In the genomic region with DNA sequence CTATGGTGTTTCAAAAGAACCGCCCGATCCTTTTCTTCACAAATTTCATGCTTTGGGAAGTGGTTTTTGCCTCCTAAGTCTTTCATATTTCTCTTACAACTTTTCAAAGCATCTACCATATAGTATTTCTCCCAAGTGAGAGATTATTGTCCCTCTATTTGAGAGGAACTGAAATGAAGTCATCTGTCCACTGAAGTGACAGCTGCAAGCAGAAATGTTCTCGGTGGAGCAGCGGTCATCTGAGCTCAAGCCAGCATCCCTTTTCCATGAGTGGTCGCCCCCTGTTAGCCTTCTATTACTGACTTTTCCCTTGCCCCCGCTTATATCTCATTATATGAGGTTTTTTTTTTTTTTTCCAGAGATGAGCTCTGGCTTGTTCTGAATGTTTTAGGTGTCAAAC, we compare ENCODE assay signal across 24 mouse cellular contexts. TPM values are rescaled to one million over a fixed set of nuclear protein-coding genes. Genes with fewer than 3 reads are reported as not detected.
DNase-seq lines count a peak whose midpoint lies in the region; ATAC-seq and TF ChIP-seq lines count a peak whose summit lies in the region.
"Had no signal": no experiment of that assay in that cellular context is flagged by ENCODE, and none has a peak within 500 bp of the region (broad histone marks: within the 10 kb centered on the region; RNA-seq: fewer than 3 reads in every experiment).

No protein-coding gene starts in this region.

- intact Hi-C loops in heart, adult 2 months (cut with DNase I): no loop called here
- intact Hi-C loops in heart, postnatal 14 days (cut with DNase I): no loop called here

- no peak overlapping the region for H3ac ChIP-seq in C2C12 (ENCODE audit: control insufficient read depth, insufficient read length, low read depth)
- H3ac ChIP-seq in myocyte (ENCODE audit: control insufficient read depth, insufficient read length): no peak overlapping the region

- ATAC-seq in heart, postnatal 0 days (ENCODE audit: insufficient read depth, low read depth): no peak
- ATAC-seq in forebrain, embryonic 13.5 days: no peak
- ATAC-seq: activated CD4-positive, CD25-positive, alpha-beta regulatory T cell, adult 4 months; CD4-positive, CD25-positive, alpha-beta regulatory T cell, adult 4 months; Patski had no signal

- no peak overlapping the region for H3K4me3 ChIP-seq in heart, adult 2 months
- no peak overlapping the region for H3K4me3 ChIP-seq in heart, postnatal 0 days (ENCODE audit: low read depth, low read length)
- no peak overlapping the region for H3K4me3 ChIP-seq in C2C12 (ENCODE audit: insufficient read depth, poor library complexity, severe bottlenecking)
- no peak overlapping the region for H3K4me3 ChIP-seq in myocyte
- no peak overlapping the region for H3K4me3 ChIP-seq in forebrain, embryonic 13.5 days

- no peak for TF ChIP-seq POLR2A in heart, adult 2 months (IDR thresholded peaks at IDR 0.05; ENCODE audit: insufficient read depth, low read depth, low read length)
- TF ChIP-seq POLR2A in myocyte (IDR thresholded peaks at IDR 0.05; ENCODE audit: insufficient read length, low read depth): no peak

- no peaks in the 10 kb centered on the region for H3K27me3 ChIP-seq in heart, adult 2 months (ENCODE audit: control insufficient read depth, insufficient read depth, low read length)
- no peaks in the 10 kb centered on the region for H3K27me3 ChIP-seq in heart, postnatal 0 days (ENCODE audit: control insufficient read depth, insufficient read depth, low read length)
- H3K27me3 ChIP-seq in C2C12 (ENCODE audit: control insufficient read depth, insufficient read depth, insufficient read length) (no peaks in the 10 kb centered on the region), myocyte (ENCODE audit: control insufficient read depth, insufficient read depth, insufficient read length) (no peaks in the 10 kb centered on the region)
- H3K27me3 ChIP-seq in forebrain, embryonic 13.5 days: no peaks in the 10 kb centered on the region
- H3K27me3 ChIP-seq: CH12.LX, Patski had no signal

- H3K4me1 ChIP-seq in heart, adult 2 months (ENCODE audit: control insufficient read depth, insufficient read depth, low read length): peaks cover 4% of the 10 kb centered on the region
- no peaks in the 10 kb centered on the region for H3K4me1 ChIP-seq in heart, postnatal 0 days (ENCODE audit: control insufficient read depth, insufficient read depth)
- 0 out of 2 replicates have a peak, but pooled peaks cover 3% of the 10 kb centered on the region for H3K4me1 ChIP-seq in forebrain, embryonic 13.5 days

- no peaks in the 10 kb centered on the region for H3K36me3 ChIP-seq in heart, adult 2 months (ENCODE audit: control insufficient read depth, insufficient read depth, low read length)
- H3K36me3 ChIP-seq in heart, postnatal 0 days (replicated peaks; ENCODE audit: control insufficient read depth, insufficient read depth, low read length): no peaks in the 10 kb centered on the region
- H3K36me3 ChIP-seq in C2C12 (ENCODE audit: control insufficient read depth, insufficient read depth) (no peaks in the 10 kb centered on the region), myocyte (ENCODE audit: control insufficient read depth, insufficient read depth) (no peaks in the 10 kb centered on the region)
- H3K36me3 ChIP-seq in forebrain, embryonic 13.5 days (ENCODE audit: poor library complexity, severe bottlenecking): no peaks in the 10 kb centered on the region
- H3K36me3 ChIP-seq: G1E had no signal

- 47% methylated on average over 6 of the region's 6 CpGs for WGBS in heart, adult 2 months
- 60% methylated on average over 6 of the region's 6 CpGs for WGBS in heart, postnatal 0 days
- WGBS in forebrain, embryonic 13.5 days: 88% methylated on average over 6 of the region's 6 CpGs

- TF ChIP-seq CTCF in heart, adult 2 months (IDR thresholded peaks at IDR 0.05): no peak
- TF ChIP-seq CTCF in heart, postnatal 0 days (IDR thresholded peaks at IDR 0.05; ENCODE audit: low read depth): no peak
- no peak for TF ChIP-seq CTCF in C2C12 (IDR thresholded peaks at IDR 0.05; ENCODE audit: control insufficient read depth, insufficient read depth, insufficient read length)

- TF ChIP-seq EP300 in heart, adult 2 months (IDR thresholded peaks at IDR 0.05; ENCODE audit: insufficient read depth, low read depth, low read length): no peak
- no peak for TF ChIP-seq EP300 in heart, postnatal 0 days (IDR thresholded peaks at IDR 0.05; ENCODE audit: low read depth)

- no peak for DNase-seq in heart, adult 2 months
- DNase-seq in heart, postnatal 14 days: no peak
- no peak for DNase-seq in heart, postnatal 0 days (ENCODE audit: low spot score)
- DNase-seq in heart, adult 9 months (ENCODE audit: low spot score in 2 of 2): no peak
- DNase-seq in urinary bladder, postnatal 14 days (ENCODE audit: low spot score): no peak
- DNase-seq: adrenal gland, adult 2 months; adrenal gland, adult 8-10 months; adrenal gland, postnatal 10 days; adrenal gland, postnatal 14 days; adrenal gland, postnatal 25 days; adrenal gland, postnatal 36 days; B cell, adult 2 months; cerebellum, adult 11 months; cerebellum, adult 11-12 months; cerebellum, adult 18-20 months had no signal

- H3K27ac ChIP-seq in heart, adult 2 months: peak overlapping the region; percentile 15; the same call in 1 of the 2 replicates
- 0 out of 2 replicates have a peak overlapping the region, but pooled peaks have one; percentile 4 for H3K27ac ChIP-seq in heart, postnatal 0 days (ENCODE audit: low read depth)
- H3K27ac ChIP-seq in forebrain, embryonic 13.5 days: no peak overlapping the region

- H3K4me2 ChIP-seq in heart, postnatal 0 days (ENCODE audit: low read depth, low read length): no peak overlapping the region
- H3K4me2 ChIP-seq in myocyte (ENCODE audit: low read depth): peak overlapping the region; percentile 42
- H3K4me2 ChIP-seq in forebrain, embryonic 13.5 days: no peak overlapping the region

- no peak overlapping the region for H3K9ac ChIP-seq in heart, adult 2 months (ENCODE audit: low read depth, low read length)
- H3K9ac ChIP-seq in heart, postnatal 0 days (replicated peaks; ENCODE audit: low read depth, low read length): no peak overlapping the region
- no peak overlapping the region for H3K9ac ChIP-seq in forebrain, embryonic 13.5 days

- no peaks in the 10 kb centered on the region for H3K79me3 ChIP-seq in C2C12 (ENCODE audit: low read depth)

- H3K79me2 ChIP-seq in heart, adult 2 months (replicated peaks; ENCODE audit: control insufficient read depth, insufficient read depth, low read length): no peaks in the 10 kb centered on the region
- H3K79me2 ChIP-seq in C2C12 (ENCODE audit: control insufficient read depth, insufficient read depth) (no peaks in the 10 kb centered on the region), myocyte (ENCODE audit: control insufficient read depth, insufficient read depth) (no peaks in the 10 kb centered on the region)

- no peaks in the 10 kb centered on the region for H3K9me3 ChIP-seq in heart, postnatal 0 days (replicated peaks; ENCODE audit: control insufficient read depth, low read length)
- no peaks in the 10 kb centered on the region for H3K9me3 ChIP-seq in forebrain, embryonic 13.5 days (replicated peaks)
- H3K9me3 ChIP-seq: G1E had no signal

TF ChIP-seq in C2C12, 6 proteins besides CTCF, POLR2A, EP300 and RAD21:
- TF ChIP-seq MYOD1 (IDR thresholded peaks at IDR 0.05; ENCODE audit: control insufficient read depth, insufficient read length, low read depth) (peak; percentile 60), CEBPB (IDR thresholded peaks at IDR 0.05; ENCODE audit: low read depth) (no peak)

TF ChIP-seq in myocyte, 11 proteins besides CTCF, POLR2A, EP300 and RAD21:
- no peak for TF ChIP-seq REST (IDR thresholded peaks at IDR 0.05; ENCODE audit: insufficient read depth, insufficient read length)
- TF ChIP-seq CEBPB (IDR thresholded peaks at IDR 0.05; ENCODE audit: insufficient read depth, poor library complexity, severe bottlenecking): no peak
- TF ChIP-seq SRF (IDR thresholded peaks at IDR 0.05; ENCODE audit: control insufficient read depth, insufficient read length, low read depth): no peak
- no peak for TF ChIP-seq POLR2AphosphoS2 (IDR thresholded peaks at IDR 0.05; ENCODE audit: insufficient read length, low read depth)
- peak in 1 of 3 experiments; percentile 44 for TF ChIP-seq MYOG (IDR thresholded peaks at IDR 0.05; ENCODE audit: control insufficient read depth in 1 of 3, insufficient read depth in 1 of 3, insufficient read length in 2 of 3, low read depth in 2 of 3)
- TF ChIP-seq MAX (IDR thresholded peaks at IDR 0.05; ENCODE audit: low read depth): no peak
- no peak for TF ChIP-seq TCF3 (IDR thresholded peaks at IDR 0.05; ENCODE audit: insufficient read length, low read depth)
- no peak for TF ChIP-seq E2F4 (IDR thresholded peaks at IDR 0.05; ENCODE audit: insufficient read depth)
- TF ChIP-seq MYOD1 (IDR thresholded peaks at IDR 0.05; ENCODE audit: control insufficient read depth in 1 of 3, insufficient read length in 2 of 3, low read depth in 2 of 3): peak; percentile 10 to 62 (median 55)
- TF ChIP-seq USF1 (IDR thresholded peaks at IDR 0.05; ENCODE audit: low read depth): no peak
- TF ChIP-seq TCF12 (IDR thresholded peaks at IDR 0.05; ENCODE audit: insufficient read depth, poor library complexity, severe bottlenecking): no peak

RNA-seq across cellular contexts. Expression of a gene that starts 52.5 kb away (rescaled TPM):
- total RNA-seq in heart, adult 2 months (2021): 100 to 1,000 TPM; 111 to 140 TPM
- polyA plus RNA-seq in heart, adult 2 months (2012; rRNA removed): 123 and 197 TPM in 2 replicates
- 100 to 1,000 TPM in 1 of 2 experiments, 10 to 100 TPM in 1; 98.3 to 107 TPM for total RNA-seq in heart, postnatal 14 days (2021)
- 260 and 297 TPM in 2 replicates for total RNA-seq in heart, postnatal 0 days (2014; rRNA removed; ENCODE audit: low replicate concordance)
- polyA plus RNA-seq in heart, postnatal 0 days (2015; fragmentation: Nextera tagmentation; extraction: Ambion mirVana): 183 and 189 TPM in 2 replicates
- polyA plus RNA-seq in C2C12 (2012; fragmentation: generic; extraction: Trizol): 42.8 TPM
- polyA plus RNA-seq in myocyte (2012; fragmentation: generic; extraction: Trizol): 74.2 TPM
- polyA plus RNA-seq in forebrain, embryonic 13.5 days (2015; fragmentation: Nextera tagmentation; extraction: Ambion mirVana): 138 and 154 TPM in 2 replicates
- total RNA-seq: CH12.LX, MEL had no signal
- polyA plus RNA-seq: activated CD4-positive, CD25-positive, alpha-beta regulatory T cell, adult 4 months; CD4-positive, CD25-positive, alpha-beta regulatory T cell, adult 4 months; G1E had no signal
